ENCODE assay signal across 13 mouse cellular contexts in the genomic region with DNA sequence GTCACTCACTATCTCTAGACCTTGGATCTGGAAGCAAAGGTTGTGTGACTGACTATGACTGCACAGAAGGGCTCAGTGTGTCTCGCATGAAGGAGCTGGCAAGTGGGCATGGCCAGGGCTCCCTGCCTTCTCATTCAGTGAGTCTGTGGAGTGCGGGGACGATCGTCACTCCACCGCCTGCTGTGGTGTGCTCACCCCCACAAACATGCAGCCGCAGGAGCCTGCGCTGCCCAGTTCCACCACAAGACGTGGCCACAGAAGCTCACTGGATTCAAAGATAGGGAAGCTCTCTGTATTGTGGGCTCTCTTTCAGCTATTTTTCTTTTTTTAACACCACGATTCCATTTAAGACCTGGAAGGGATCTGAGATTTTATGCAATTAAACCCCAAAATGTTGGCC.
DNase-seq lines count a peak whose midpoint lies in the region; ATAC-seq and TF ChIP-seq lines count a peak whose summit lies in the region.
"Had no signal": no experiment of that assay in that cellular context is flagged by ENCODE, and none has a peak within 500 bp of the region (broad histone marks: within the 10 kb centered on the region; RNA-seq: fewer than 3 reads in every experiment).

No protein-coding gene starts in this region.

- ATAC-seq in forebrain, postnatal 0 days: peak; percentile 23; the same call in 1 of the 2 replicates
- ATAC-seq in forebrain, embryonic 12.5 days (ENCODE audit: low FRiP score): no peak
- ATAC-seq in Patski: peak; percentile 11
- ATAC-seq in embryonic facial prominence, embryonic 15.5 days (ENCODE audit: insufficient number of reproducible peaks, low FRiP score, low TSS enrichment, low read depth): 0 out of 2 replicates have a peak, but pooled peaks have one; percentile 26
- no peak for ATAC-seq in midbrain, embryonic 12.5 days (ENCODE audit: low FRiP score, low read depth)
- ATAC-seq in activated CD4-positive, CD25-positive, alpha-beta regulatory T cell, adult 4 months: no peak

- 0 out of 2 replicates have a peak, but pooled peaks cover 5% of the 10 kb centered on the region for H3K36me3 ChIP-seq in forebrain, postnatal 0 days (ENCODE audit: insufficient read depth)
- H3K36me3 ChIP-seq in forebrain, embryonic 12.5 days (replicated peaks): no peaks in the 10 kb centered on the region
- no peaks in the 10 kb centered on the region for H3K36me3 ChIP-seq in embryonic facial prominence, embryonic 15.5 days
- H3K36me3 ChIP-seq in midbrain, embryonic 12.5 days: no peaks in the 10 kb centered on the region

- H3K4me2 ChIP-seq in forebrain, postnatal 0 days (ENCODE audit: low read depth): no peak overlapping the region
- H3K4me2 ChIP-seq in forebrain, embryonic 12.5 days: no peak overlapping the region
- no peak overlapping the region; the same call in 1 of the 2 replicates for H3K4me2 ChIP-seq in embryonic facial prominence, embryonic 15.5 days (replicated peaks)
- H3K4me2 ChIP-seq in midbrain, embryonic 12.5 days (replicated peaks): no peak overlapping the region
- H3K4me2 ChIP-seq: limb, embryonic 13.5 days had no signal

- no peaks in the 10 kb centered on the region for H3K9me3 ChIP-seq in forebrain, postnatal 0 days (ENCODE audit: low read length)
- no peaks in the 10 kb centered on the region for H3K9me3 ChIP-seq in forebrain, embryonic 12.5 days
- no peaks in the 10 kb centered on the region for H3K9me3 ChIP-seq in embryonic facial prominence, embryonic 15.5 days (replicated peaks)
- H3K9me3 ChIP-seq in midbrain, embryonic 12.5 days: no peaks in the 10 kb centered on the region
- H3K9me3 ChIP-seq: limb, embryonic 13.5 days had no signal

- no peaks in the 10 kb centered on the region for H3K27me3 ChIP-seq in forebrain, postnatal 0 days (ENCODE audit: insufficient read depth, low read length)
- peaks cover 34% of the 10 kb centered on the region for H3K27me3 ChIP-seq in forebrain, embryonic 12.5 days
- no peaks in the 10 kb centered on the region for H3K27me3 ChIP-seq in Patski
- no peaks in the 10 kb centered on the region for H3K27me3 ChIP-seq in embryonic facial prominence, embryonic 15.5 days
- peaks cover 9% of the 10 kb centered on the region; the same call in 1 of the 2 replicates for H3K27me3 ChIP-seq in midbrain, embryonic 12.5 days
- H3K27me3 ChIP-seq: limb, embryonic 13.5 days had no signal

- 0 out of 2 replicates have a peak overlapping the region, but pooled peaks have one; percentile 21 for H3K27ac ChIP-seq in forebrain, postnatal 0 days (ENCODE audit: low read depth, low read length)
- H3K27ac ChIP-seq in forebrain, embryonic 12.5 days: no peak overlapping the region
- peak overlapping the region; percentile 78 for H3K27ac ChIP-seq in embryonic facial prominence, embryonic 15.5 days (replicated peaks)
- H3K27ac ChIP-seq in midbrain, embryonic 12.5 days (replicated peaks): peak overlapping the region; percentile 91; the same call in 1 of the 2 replicates
- H3K27ac ChIP-seq: limb, embryonic 13.5 days had no signal

- CTCF ChIA-PET in Patski (lab: Charles Lee): interaction anchor here (6.7 kb wide), 1 partner anchor 46 kb away, joined by 34 read pairs; no protein-coding TSS in a partner anchor

- POLR2A ChIA-PET in Patski (lab: Charles Lee): no interaction called here

- no peak overlapping the region for H3K9ac ChIP-seq in forebrain, postnatal 0 days
- no peak overlapping the region for H3K9ac ChIP-seq in forebrain, embryonic 12.5 days
- no peak overlapping the region for H3K9ac ChIP-seq in embryonic facial prominence, embryonic 15.5 days
- H3K9ac ChIP-seq in midbrain, embryonic 12.5 days (replicated peaks): no peak overlapping the region

- no peak overlapping the region for H3K4me3 ChIP-seq in forebrain, postnatal 0 days (ENCODE audit: low read depth, low read length)
- no peak overlapping the region for H3K4me3 ChIP-seq in forebrain, embryonic 12.5 days (replicated peaks)
- H3K4me3 ChIP-seq in embryonic facial prominence, embryonic 15.5 days (replicated peaks): no peak overlapping the region
- H3K4me3 ChIP-seq in midbrain, embryonic 12.5 days: no peak overlapping the region
- H3K4me3 ChIP-seq: limb, embryonic 13.5 days had no signal

- peak; percentile 22 for TF ChIP-seq CTCF in forebrain, postnatal 0 days (IDR thresholded peaks at IDR 0.05; ENCODE audit: low read depth)
- no peak for TF ChIP-seq CTCF in Patski (IDR thresholded peaks at IDR 0.05)

- 56% methylated on average over 9 of the region's 9 CpGs for WGBS in forebrain, postnatal 0 days
- WGBS in forebrain, embryonic 12.5 days: 86% methylated on average over 9 of the region's 9 CpGs
- WGBS in embryonic facial prominence, embryonic 15.5 days: 62% methylated on average over 9 of the region's 9 CpGs
- 80% methylated on average over 9 of the region's 9 CpGs for WGBS in midbrain, embryonic 12.5 days

- in situ Hi-C loops in Patski (cut with MboI; ENCODE audit: low pct_unique_long_range_greater_than_20kb): loop anchor here (5.0 kb wide), 2 partner anchors 47 to 137 kb away; no protein-coding TSS in a partner anchor

- no peak for DNase-seq in forebrain, postnatal 0 days
- no peak for DNase-seq in Patski (ENCODE audit: low read depth, low spot score)
- DNase-seq in Muller cell, postnatal 12 days (ENCODE audit: inconsistent ontology term): no peak
- DNase-seq: cerebellum, adult 11 months; embryo, embryonic 11 days; kidney, adult 11 months; lung, postnatal 10 days; thymus, postnatal 25 days had no signal

- peaks cover 26% of the 10 kb centered on the region for H3K4me1 ChIP-seq in forebrain, postnatal 0 days (ENCODE audit: insufficient read depth)
- H3K4me1 ChIP-seq in forebrain, embryonic 12.5 days: peaks cover 47% of the 10 kb centered on the region
- peaks cover 37% of the 10 kb centered on the region for H3K4me1 ChIP-seq in embryonic facial prominence, embryonic 15.5 days
- peaks cover 40% of the 10 kb centered on the region for H3K4me1 ChIP-seq in midbrain, embryonic 12.5 days

Comparison
In these comparisons a context has a peak if more than half of its experiments do, and no peak if none do; other contexts are left out.
1. ATAC-seq: peak in forebrain, postnatal 0 days (single experiment), Patski (single experiment) and embryonic facial prominence, embryonic 15.5 days (single experiment); none in forebrain, embryonic 12.5 days (single experiment), midbrain, embryonic 12.5 days (single experiment) and activated CD4-positive, CD25-positive, alpha-beta regulatory T cell, adult 4 months (single experiment).